Mouse (Mus musculus) heart, postnatal 0 days (tissue): Measurements from ENCODE around the gene Spg21. TPM values are rescaled to one million over a fixed set of nuclear protein-coding genes. Genes with fewer than 3 reads are reported as not detected.

Experiments
- ATAC-seq: fragments of 200-750 bp; cut with Nextera tagmentation; 2 replicates; pipeline ENCODE4 v1.8.0; 2017; ENCODE audit warnings: low read depth, moderate number of reproducible peaks, moderate library complexity; ENCODE audit not compliant: insufficient read depth
- DNase-seq: peaks from one replicate; pipeline ENCODE4 v3.0.0-alpha.2; 2016; ENCODE audit warnings: low spot score
- H3K27ac ChIP-seq: fragments of 300-500 bp; sonication (generic); 2 replicates; pipeline ENCODE4 v1.5.1; 2014; ENCODE audit warnings: low read depth, mild to moderate bottlenecking
- H3K27me3 ChIP-seq: fragments of 300-500 bp; sonication (generic); 2 replicates; pipeline ENCODE4 v1.6.1; 2014; ENCODE audit warnings: low read length, mixed read lengths; ENCODE audit not compliant: control insufficient read depth, insufficient read depth
- H3K36me3 ChIP-seq: fragments of 300-500 bp; sonication (generic); replicated peaks from 2 replicates; pipeline ENCODE4 v1.6.1; 2014; ENCODE audit warnings: low read length, mixed read lengths; ENCODE audit not compliant: control insufficient read depth, insufficient read depth
- H3K4me1 ChIP-seq: fragments of 300-500 bp; sonication (generic); 2 replicates; pipeline ENCODE4 v1.6.1; 2014; ENCODE audit warnings: antibody characterized with exemption; ENCODE audit not compliant: control insufficient read depth, insufficient read depth
- H3K4me2 ChIP-seq: fragments of 300-500 bp; sonication (generic); 2 replicates; pipeline ENCODE4 v1.6.1; 2014; ENCODE audit warnings: low read depth, mild to moderate bottlenecking, low read length, moderate library complexity
- H3K4me3 ChIP-seq: fragments of 300-500 bp; sonication (generic); 2 replicates; pipeline ENCODE4 v1.5.1; 2014; ENCODE audit warnings: low read depth, low read length
- H3K9ac ChIP-seq: fragments of 300-500 bp; sonication (generic); replicated peaks from 2 replicates; pipeline ENCODE4 v1.6.1; 2014; ENCODE audit warnings: low read depth, low read length, mixed read lengths
- H3K9me3 ChIP-seq: fragments of 300-500 bp; sonication (generic); replicated peaks from 2 replicates; pipeline ENCODE4 v1.6.1; 2016; ENCODE audit warnings: low read length; ENCODE audit not compliant: control insufficient read depth
- CTCF ChIP-seq: IDR thresholded peaks from 2 replicates; pipeline ENCODE4 v1.5.1; 2016; ENCODE audit warnings: antibody characterized with exemption, control low read depth, low read depth
- EP300 ChIP-seq: IDR thresholded peaks from 2 replicates; pipeline ENCODE4 v1.6.1; 2016; ENCODE audit warnings: antibody characterized with exemption, low read depth
- WGBS: fragments of 180-500 bp; shearing (Covaris S2); extraction: QIAGEN DNeasy Blood & Tissue Kit; methylation state at CpG from one replicate; pipeline ENCODE4 v1.1.7; 2014; 5-methylcytosine and 5-hydroxymethylcytosine counted together
- polyA plus RNA-seq: library from polyadenylated mRNA; unstranded; fragments of >200 nt; fragmentation: Nextera tagmentation; extraction: Ambion mirVana; gene quantifications from 2 replicates; pipeline ENCODE4 v1.2.1, GENCODE M21; 2015
- total RNA-seq: library from RNA; depleted of rRNA; stranded (reverse); fragments of >200 nt; gene quantifications from 2 replicates; pipeline ENCODE4 v1.2.3, GENCODE M21; 2014; ENCODE audit warnings: low replicate concordance

Gene Spg21
- total and polyA plus RNA-seq, 2 experiments from 2014 or later = 41.3 to 52.4 TPM

- H3K9me3 ChIP-seq = no peaks in the 10 kb centered on the region
- ATAC-seq (no peak), DNase-seq (no peak)
- TF ChIP-seq CTCF (no peak), EP300 (no peak)
- peak within 1 kb of the TSS; percentile 52 for H3K4me2 ChIP-seq
- H3K36me3 ChIP-seq = no peaks in the 10 kb centered on the region
- H3K4me1 ChIP-seq = peaks cover 8% of the 10 kb centered on the region; the same call in 1 of the 2 replicates
- H3K9ac ChIP-seq = peak within 1 kb of the TSS; percentile 45; the same call in 1 of the 2 replicates
- H3K4me3 ChIP-seq = peak within 1 kb of the TSS; percentile 19
- WGBS = 22% methylated on average over 18 of the region's 25 CpGs
- H3K27me3 ChIP-seq = 0 out of 2 replicates have a peak, but pooled peaks cover 4% of the 10 kb centered on the region
- H3K27ac ChIP-seq = no peak within 1 kb of the TSS
Measured at GRCm38 (mm10) chr9:65519807-65520504, 59.2 kb downstream of the Spg21 start, which contains the start of gene Ankdd1a. Ankdd1a (minus strand) TSS chr9:65520193.

GRCm38 (mm10) chr9:65520505-65520876, 59.7 kb downstream of the Spg21 start:
- Histone ChIP-seq H3K9ac (no peak overlapping the region), H3K36me3 (no peaks in the 10 kb centered on the region), H3K4me3 (peak overlapping the region; percentile 19), H3K4me1 (peaks cover 8% of the 10 kb centered on the region; the same call in 1 of the 2 replicates), H3K9me3 (no peaks in the 10 kb centered on the region), H3K27ac (no peak overlapping the region), H3K4me2 (peak overlapping the region; percentile 52), H3K27me3 (0 out of 2 replicates have a peak, but pooled peaks cover 4% of the 10 kb centered on the region)
- DNase-seq = no peak
- 26% methylated on average over 11 of the region's 11 CpGs for WGBS
- no peak for ATAC-seq
- TF ChIP-seq EP300 (no peak), CTCF (no peak)

- 16% methylated on average over 14 of the region's 14 CpGs for WGBS
- TF ChIP-seq EP300 = no peak
- TF ChIP-seq CTCF = peak; percentile 97
- Histone ChIP-seq H3K4me3 (no peak overlapping the region), H3K36me3 (no peaks in the 10 kb centered on the region), H3K27ac (no peak overlapping the region), H3K4me2 (no peak overlapping the region), H3K9ac (no peak overlapping the region), H3K4me1 (peaks cover 13% of the 10 kb centered on the region; the same call in 1 of the 2 replicates), H3K27me3 (0 out of 2 replicates have a peak, but pooled peaks cover 4% of the 10 kb centered on the region), H3K9me3 (no peaks in the 10 kb centered on the region)
- DNase-seq (peak; percentile 84), ATAC-seq (peak; percentile 92)
Measured at GRCm38 (mm10) chr9:65523611-65524364, 63.0 kb downstream of the Spg21 start.

GRCm38 (mm10) chr9:65525445-65526195, 64.9 kb downstream of the Spg21 start:
- H3K4me1 ChIP-seq = peaks cover 6% of the 10 kb centered on the region; the same call in 1 of the 2 replicates
- DNase-seq (no peak), ATAC-seq (no peak)
- no peak overlapping the region for H3K4me2 ChIP-seq
- H3K27me3 ChIP-seq = 0 out of 2 replicates have a peak, but pooled peaks cover 4% of the 10 kb centered on the region
- no peak overlapping the region for H3K27ac ChIP-seq
- 77% methylated on average over 10 of the region's 10 CpGs for WGBS
- no peaks in the 10 kb centered on the region for H3K36me3 ChIP-seq
- no peak for TF ChIP-seq CTCF
- TF ChIP-seq EP300 = no peak
- H3K9me3 ChIP-seq = no peaks in the 10 kb centered on the region
- no peak overlapping the region for H3K9ac ChIP-seq
- H3K4me3 ChIP-seq = no peak overlapping the region

- Histone ChIP-seq H3K4me2 (no peak overlapping the region), H3K9me3 (no peaks in the 10 kb centered on the region), H3K36me3 (no peaks in the 10 kb centered on the region), H3K4me3 (no peak overlapping the region), H3K4me1 (peaks cover 5% of the 10 kb centered on the region; the same call in 1 of the 2 replicates), H3K9ac (no peak overlapping the region), H3K27me3 (no peaks in the 10 kb centered on the region), H3K27ac (0 out of 2 replicates have a peak overlapping the region, but pooled peaks have one; percentile 2)
- ATAC-seq (no peak), DNase-seq (no peak)
- 34% methylated on average over 6 of the region's 6 CpGs for WGBS
- TF ChIP-seq EP300 = no peak
- no peak for TF ChIP-seq CTCF
Measured at GRCm38 (mm10) chr9:65528417-65529038, 67.8 kb downstream of the Spg21 start.
